Mouse (Mus musculus): ENCODE measurements around the gene Scg5. TPM values are rescaled to one million over a fixed set of nuclear protein-coding genes. Genes with fewer than 3 reads are reported as not detected.

Scg5 gene
- polyA plus RNA-seq, 2 experiments from 2014 or later = 8.6 to 9.2 TPM

- ATAC-seq = no peak
Measured at GRCm38 (mm10) chr2:113805765-113806164, 23.2 kb downstream of the Scg5 start.

GRCm38 (mm10) chr2:113803753-113804152 is 25.2 kb downstream of the Scg5 start:
- no peak for ATAC-seq

GRCm38 (mm10) chr2:113800846-113801245 is 28.1 kb downstream of the Scg5 start:
- ATAC-seq = no peak

GRCm38 (mm10) chr2:113798605-113799004 is 30.3 kb downstream of the Scg5 start:
- ATAC-seq = no peak

- no peak for ATAC-seq
Measured at GRCm38 (mm10) chr2:113795186-113795585, 33.7 kb downstream of the Scg5 start.

- no peak for ATAC-seq
Measured at GRCm38 (mm10) chr2:113793521-113793920, 35.4 kb downstream of the Scg5 start.

GRCm38 (mm10) chr2:113788821-113789387 is 40.0 kb downstream of the Scg5 start:
- no peak for ATAC-seq

GRCm38 (mm10) chr2:113787882-113788281 is 41.0 kb downstream of the Scg5 start:
- no peak for ATAC-seq

- no peak for ATAC-seq
Measured at GRCm38 (mm10) chr2:113784851-113785250, 44.1 kb downstream of the Scg5 start.

GRCm38 (mm10) chr2:113781521-113781920 is 47.4 kb downstream of the Scg5 start:
- ATAC-seq = no peak

- ATAC-seq = no peak
Measured at GRCm38 (mm10) chr2:113781107-113781506, 47.8 kb downstream of the Scg5 start.

- no peak for ATAC-seq
Measured at GRCm38 (mm10) chr2:113779336-113779735, 49.6 kb downstream of the Scg5 start.

GRCm38 (mm10) chr2:113778036-113778435 is 50.9 kb downstream of the Scg5 start:
- ATAC-seq = no peak

- ATAC-seq = no peak
Measured at GRCm38 (mm10) chr2:113776297-113776696, 52.6 kb downstream of the Scg5 start.

GRCm38 (mm10) chr2:113774150-113774805 is 54.6 kb downstream of the Scg5 start:
- ATAC-seq = no peak

- ATAC-seq = no peak
Measured at GRCm38 (mm10) chr2:113768541-113769303, 60.2 kb downstream of the Scg5 start.

- no peak for ATAC-seq
Measured at GRCm38 (mm10) chr2:113765885-113766284, 63.0 kb downstream of the Scg5 start.

- no peak for ATAC-seq
Measured at GRCm38 (mm10) chr2:113764968-113765367, 64.0 kb downstream of the Scg5 start.

- no peak for ATAC-seq
Measured at GRCm38 (mm10) chr2:113758311-113759161, 70.4 kb downstream of the Scg5 start, which contains the start of gene Grem1. Gene Grem1 (minus strand): TSS chr2:113758646.

- no peak for ATAC-seq
Measured at GRCm38 (mm10) chr2:113757525-113758310, 71.2 kb downstream of the Scg5 start.

- no peak for ATAC-seq
Measured at GRCm38 (mm10) chr2:113756924-113757524, 71.9 kb downstream of the Scg5 start.

Data from CD4-positive, CD25-positive, alpha-beta regulatory T cell, adult 4 months (primary cell).